Mouse (Mus musculus): ENCODE data around the gene Sh3tc1.

- TF ChIP-seq POLR2A (IDR thresholded peaks at IDR 0.05; ENCODE audit: control insufficient read depth, low read depth, low read length) (no peak), CTCF (IDR thresholded peaks at IDR 0.05; ENCODE audit: control insufficient read depth, insufficient read depth, insufficient replicate concordance, low read depth, low read length) (no peak)
Measured at GRCm38 (mm10) chr5:35676964-35677363, 62.8 kb downstream of the Sh3tc1 start.
